In the genomic region with DNA sequence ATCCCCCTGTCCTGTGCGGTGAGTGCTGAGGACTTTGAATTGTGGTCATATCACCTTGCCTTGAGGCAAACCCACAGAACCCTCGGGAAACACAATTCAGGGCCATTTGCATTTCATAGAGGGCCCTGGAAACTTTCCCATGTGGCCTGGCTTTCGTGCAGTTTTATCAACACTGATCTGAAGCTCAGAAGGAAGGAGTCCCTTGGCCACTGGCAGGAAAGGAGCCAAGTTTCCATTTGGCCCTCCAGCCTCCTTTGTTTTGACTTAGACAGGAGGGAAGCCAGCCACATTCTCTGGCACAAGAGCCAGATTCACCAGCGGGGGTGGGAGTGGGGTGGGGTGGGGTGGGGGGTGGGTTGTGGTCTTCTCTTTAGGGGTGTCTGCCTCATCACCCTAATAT, we compare ENCODE assay signal across 8 mouse cellular contexts. TPM values are rescaled to one million over a fixed set of nuclear protein-coding genes. Genes with fewer than 3 reads are reported as not detected.
A peak's percentile ranks its signal among the peaks of the same experiment; 100 is the strongest.
DNase-seq lines count a peak whose midpoint lies in the region.

No protein-coding gene starts in this region.

- no peak overlapping the region for H3K4me3 ChIP-seq in heart, embryonic 10.5 days

- WGBS in heart, embryonic 10.5 days, result 33% methylated on average over 4 of the region's 4 CpGs

- H3K27me3 ChIP-seq in heart, embryonic 10.5 days (ENCODE audit: insufficient read depth, poor library complexity, severe bottlenecking), result no peaks in the 10 kb centered on the region

- DNase-seq in cerebellum, postnatal 14 days, result peak; percentile 11 to 13
- DNase-seq in cerebellum, adult 11-12 months, result no peak
- DNase-seq in MN1 (ENCODE audit: low spot score), result peak; percentile 49
- DNase-seq in heart, embryonic 10.5 days (ENCODE audit: low spot score), result no peak
- peak; percentile 74 for DNase-seq in kidney, postnatal 10 days
- DNase-seq in embryo, embryonic 9.5 days (ENCODE audit: extremely low spot score), result no peak
- DNase-seq in B cell, adult 2 months, result no peak
- DNase-seq in urinary bladder, adult 2 months (ENCODE audit: low spot score), result no peak

- H3K4me1 ChIP-seq in heart, embryonic 10.5 days, result peaks cover 25% of the 10 kb centered on the region

- peak overlapping the region; percentile 30; the same call in 1 of the 2 replicates for H3K27ac ChIP-seq in heart, embryonic 10.5 days

- H3K9me3 ChIP-seq in heart, embryonic 10.5 days, result no peaks in the 10 kb centered on the region

- H3K36me3 ChIP-seq in heart, embryonic 10.5 days, result no peaks in the 10 kb centered on the region

RNA-seq across cellular contexts. Expression of a gene that starts 41.4 kb away (rescaled TPM):
- polyA plus RNA-seq in heart, embryonic 10.5 days (2016; fragmentation: Nextera tagmentation; extraction: Ambion mirVana), result 12.7 and 15.0 TPM in 2 replicates
- polyA plus RNA-seq in urinary bladder, adult 2 months (2012; rRNA removed), result 13.0 and 14.9 TPM in 2 replicates

Comparison
In these comparisons a context has a peak if more than half of its experiments do, and no peak if none do; other contexts are left out.
1. DNase-seq: peak in cerebellum, postnatal 14 days (2 of 2), MN1 (single experiment) and kidney, postnatal 10 days (single experiment); none in cerebellum, adult 11-12 months (single experiment), heart, embryonic 10.5 days (single experiment), embryo, embryonic 9.5 days (single experiment), B cell, adult 2 months (0 of 2) and urinary bladder, adult 2 months (single experiment).